9 mouse cellular contexts compared by ENCODE assay signal in the genomic region with DNA sequence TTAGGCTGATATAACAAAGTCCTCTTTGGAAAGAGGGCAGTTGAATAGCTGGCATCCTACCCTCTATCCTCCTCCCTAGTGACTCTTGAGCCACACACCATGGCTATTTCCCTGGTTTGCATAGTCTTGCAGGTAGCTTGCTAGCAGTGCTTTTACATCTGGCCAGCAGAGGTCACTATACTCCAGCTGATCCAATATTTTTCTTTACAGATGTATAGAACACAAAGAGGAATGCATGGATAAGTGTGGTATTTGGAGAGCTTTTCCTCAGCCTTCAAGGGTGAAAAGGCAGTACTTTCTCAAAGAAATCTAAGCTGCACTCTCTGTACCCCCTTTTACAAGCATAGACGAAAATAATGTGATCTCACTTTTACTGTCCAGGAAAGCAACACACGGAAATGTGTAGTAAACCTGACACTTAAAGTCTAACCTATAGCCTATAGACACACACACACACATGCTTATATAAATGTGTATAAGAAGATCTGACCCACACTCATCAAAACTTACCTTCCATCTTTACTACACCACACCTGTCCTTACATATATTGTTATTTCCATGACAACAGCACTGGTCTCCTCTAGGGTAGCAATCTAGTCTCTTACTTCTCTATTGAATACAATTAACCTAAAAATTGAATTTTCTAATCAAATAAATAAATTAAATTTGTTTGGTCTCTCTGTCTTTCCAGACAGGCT.
DNase-seq lines count a peak whose midpoint lies in the region; ATAC-seq and TF ChIP-seq lines count a peak whose summit lies in the region.
"Had no signal": no experiment of that assay in that cellular context is flagged by ENCODE, and none has a peak within 500 bp of the region (broad histone marks: within the 10 kb centered on the region; RNA-seq: fewer than 3 reads in every experiment).

No protein-coding gene starts in this region.

- H3K4me3 ChIP-seq in forebrain, embryonic 16.5 days (replicated peaks; ENCODE audit: low read length), result no peak overlapping the region
- H3K4me3 ChIP-seq in kidney, adult 2 months (ENCODE audit: insufficient read depth, low read depth, low read length), result no peak overlapping the region
- H3K4me3 ChIP-seq in liver, embryonic 14.5 days (ENCODE audit: insufficient read depth in 1 of 2, low read depth in 2 of 2, low read length in 2 of 2), result no peak overlapping the region
- H3K4me3 ChIP-seq in neural tube, embryonic 12.5 days, result no peak overlapping the region
- H3K4me3 ChIP-seq: liver, embryonic 15.5 days had no signal

- no peaks in the 10 kb centered on the region for H3K36me3 ChIP-seq in forebrain, embryonic 16.5 days (ENCODE audit: control insufficient read depth, insufficient read depth)
- no peaks in the 10 kb centered on the region for H3K36me3 ChIP-seq in kidney, adult 2 months (ENCODE audit: control insufficient read depth, insufficient read depth, low read length)
- no peaks in the 10 kb centered on the region for H3K36me3 ChIP-seq in liver, embryonic 14.5 days (replicated peaks; ENCODE audit: control insufficient read depth, insufficient read depth, low read depth)
- no peaks in the 10 kb centered on the region for H3K36me3 ChIP-seq in neural tube, embryonic 12.5 days
- H3K36me3 ChIP-seq: liver, embryonic 15.5 days had no signal

- WGBS in forebrain, embryonic 16.5 days, result 55% methylated on average over 2 of the region's 2 CpGs
- WGBS in kidney, adult 2 months, result 55% methylated on average over 2 of the region's 2 CpGs
- WGBS in liver, embryonic 14.5 days (ENCODE audit: insufficient replicate concordance), result 40% methylated on average over 2 of the region's 2 CpGs
- WGBS in neural tube, embryonic 12.5 days, result 58% methylated on average over 2 of the region's 2 CpGs

- H3K4me2 ChIP-seq in forebrain, embryonic 16.5 days (ENCODE audit: low read length), result no peak overlapping the region
- H3K4me2 ChIP-seq in liver, embryonic 14.5 days (ENCODE audit: low read depth), result no peak overlapping the region
- H3K4me2 ChIP-seq in neural tube, embryonic 12.5 days (replicated peaks), result no peak overlapping the region
- H3K4me2 ChIP-seq: liver, embryonic 15.5 days had no signal

- no peak for TF ChIP-seq EP300 in liver, embryonic 14.5 days (IDR thresholded peaks at IDR 0.05; ENCODE audit: low read depth)

- H3K9me3 ChIP-seq in forebrain, embryonic 16.5 days (ENCODE audit: control insufficient read depth, low read length), result no peaks in the 10 kb centered on the region
- no peaks in the 10 kb centered on the region for H3K9me3 ChIP-seq in liver, embryonic 14.5 days (ENCODE audit: control insufficient read depth, low read length)
- no peaks in the 10 kb centered on the region for H3K9me3 ChIP-seq in neural tube, embryonic 12.5 days
- H3K9me3 ChIP-seq: liver, embryonic 15.5 days had no signal

- peak; percentile 44 for DNase-seq in urinary bladder, postnatal 14 days (ENCODE audit: low spot score)
- no peak for DNase-seq in urinary bladder, adult 2 months (ENCODE audit: low spot score)
- DNase-seq in cerebellum, adult 18-20 months, result peak; percentile 62 to 69
- peak; percentile 50 for DNase-seq in kidney, adult 2 months
- DNase-seq in liver, embryonic 14.5 days (ENCODE audit: low read depth in 3 of 3, low spot score in 3 of 3), result no peak
- peak; percentile 53 for DNase-seq in yolk sac, embryonic 10.5 days (ENCODE audit: low spot score)

- no peak overlapping the region for H3K9ac ChIP-seq in forebrain, embryonic 16.5 days (replicated peaks; ENCODE audit: low read depth, low read length)
- H3K9ac ChIP-seq in liver, embryonic 14.5 days (replicated peaks), result no peak overlapping the region
- H3K9ac ChIP-seq in neural tube, embryonic 12.5 days, result no peak overlapping the region
- H3K9ac ChIP-seq: liver, embryonic 15.5 days had no signal

- H3K27ac ChIP-seq in forebrain, embryonic 16.5 days (ENCODE audit: low read length), result no peak overlapping the region
- no peak overlapping the region for H3K27ac ChIP-seq in kidney, adult 2 months (ENCODE audit: insufficient read depth, low read depth, low read length)
- no peak overlapping the region for H3K27ac ChIP-seq in liver, embryonic 14.5 days
- H3K27ac ChIP-seq in neural tube, embryonic 12.5 days, result no peak overlapping the region
- H3K27ac ChIP-seq: liver, embryonic 15.5 days had no signal

- H3K27me3 ChIP-seq in forebrain, embryonic 16.5 days (replicated peaks; ENCODE audit: control insufficient read depth, insufficient read depth, low read length), result no peaks in the 10 kb centered on the region
- H3K27me3 ChIP-seq in kidney, adult 2 months (replicated peaks; ENCODE audit: control insufficient read depth, insufficient read depth, low read length), result no peaks in the 10 kb centered on the region
- H3K27me3 ChIP-seq in liver, embryonic 14.5 days (ENCODE audit: control insufficient read depth, insufficient read depth, low read length), result no peaks in the 10 kb centered on the region
- no peaks in the 10 kb centered on the region for H3K27me3 ChIP-seq in neural tube, embryonic 12.5 days (replicated peaks)
- H3K27me3 ChIP-seq: liver, embryonic 15.5 days had no signal

- no peak for TF ChIP-seq POLR2A in kidney, adult 2 months (IDR thresholded peaks at IDR 0.05; ENCODE audit: low read depth, low read length)

- 0 out of 2 replicates have a peak, but pooled peaks cover 3% of the 10 kb centered on the region for H3K4me1 ChIP-seq in forebrain, embryonic 16.5 days (replicated peaks; ENCODE audit: control insufficient read depth, insufficient read depth, low read length)
- no peaks in the 10 kb centered on the region; the same call in 1 of the 2 replicates for H3K4me1 ChIP-seq in kidney, adult 2 months (ENCODE audit: control insufficient read depth, insufficient read depth, low read length)
- no peaks in the 10 kb centered on the region for H3K4me1 ChIP-seq in liver, embryonic 14.5 days (replicated peaks; ENCODE audit: control insufficient read depth in 2 of 2, insufficient read depth in 2 of 2, low read length in 1 of 2)
- H3K4me1 ChIP-seq in neural tube, embryonic 12.5 days, result no peaks in the 10 kb centered on the region
- H3K4me1 ChIP-seq: liver, embryonic 15.5 days had no signal

- peak; percentile 62 for TF ChIP-seq CTCF in kidney, adult 2 months (conservative IDR thresholded peaks at IDR 0.05; ENCODE audit: insufficient read depth, insufficient read length, low read depth, low read length)
- TF ChIP-seq CTCF in liver, embryonic 14.5 days (IDR thresholded peaks at IDR 0.05; ENCODE audit: low read depth), result peak; percentile 66

- peak; percentile 74 for ATAC-seq in forebrain, embryonic 16.5 days
- ATAC-seq in liver, embryonic 14.5 days (ENCODE audit: insufficient read depth), result no peak
- peak; percentile 65 for ATAC-seq in neural tube, embryonic 12.5 days (ENCODE audit: low FRiP score, low read depth)

Comparison
In these comparisons a context has a peak if more than half of its experiments do, and no peak if none do; other contexts are left out.
1. DNase-seq: peak in urinary bladder, postnatal 14 days (single experiment), cerebellum, adult 18-20 months (2 of 2), kidney, adult 2 months (single experiment) and yolk sac, embryonic 10.5 days (single experiment); none in urinary bladder, adult 2 months (single experiment) and liver, embryonic 14.5 days (0 of 3).